Mouse (Mus musculus) activated CD4-positive, CD25-positive, alpha-beta regulatory T cell (primary cell): ENCODE measurements around the gene Atm. TPM values are rescaled to one million over a fixed set of nuclear protein-coding genes. Genes with fewer than 3 reads are reported as not detected.

Source experiments
- polyA plus RNA-seq, 2 experiments: library from polyadenylated mRNA; unstranded; fragments of 100-300 nt; shearing (Covaris generic); gene quantifications; one replicate each; pipeline ENCODE4 v1.2.1; 2017

Atm gene
- 10 to 100 TPM; 17.7 to 23.7 TPM for polyA plus RNA-seq

GRCm38 (mm10) chr9:53536558-53537320 is at the start of gene Atm, which contains the start of gene Npat:
Gene Atm (minus strand): TSS chr9:53536740.
Gene Npat (plus strand): TSS chr9:53537047.

GRCm38 (mm10) chr9:53402291-53402711 is 134.2 kb downstream of the Atm start, which contains the start of gene 4930550C14Rik:
Gene 4930550C14Rik (plus strand): TSS chr9:53402325.

Other genes starting within 250 kb of the Atm start
- under 1 TPM; 0.08 to 0.39 TPM for gene Exph5, start 235.1 kb downstream of the Atm start, polyA plus RNA-seq
- 1 to 10 TPM; 2.9 to 4.7 TPM for gene Kdelc2, start 152.7 kb downstream of the Atm start, polyA plus RNA-seq
- under 1 TPM; 0.21 to 0.60 TPM for gene 4930550C14Rik, start 134.4 kb downstream of the Atm start, polyA plus RNA-seq
- gene Npat, start 307 bp upstream of the Atm start, polyA plus RNA-seq = 10 to 100 TPM; 16.9 to 17.0 TPM
- 10 to 100 TPM; 60.3 to 69.4 TPM for gene Acat1, start 73.6 kb upstream of the Atm start, polyA plus RNA-seq
- gene Cul5, start 133.3 kb upstream of the Atm start, polyA plus RNA-seq = 10 to 100 TPM; 31.0 to 46.7 TPM
- under 1 TPM; 0.14 to 0.37 TPM for gene Rab39, start 169.5 kb upstream of the Atm start, polyA plus RNA-seq
- 10 to 100 TPM in 1 of 2 experiments, 1 to 10 TPM in 1; 7.9 to 17.2 TPM for gene Slc35f2, start 234.8 kb upstream of the Atm start, polyA plus RNA-seq